Mouse (Mus musculus): ENCODE measurements around the gene Ctnnbip1. TPM values are rescaled to one million over a fixed set of nuclear protein-coding genes. Genes with fewer than 3 reads are reported as not detected.

The Ctnnbip1 gene
- total and polyA plus RNA-seq, 2 experiments from 2014 or later = 105 to 134 TPM

GRCm38 (mm10) chr4:149568622-149569021, 50.6 kb downstream of the Ctnnbip1 start:
- H3K4me1 ChIP-seq (ENCODE audit: insufficient read depth) = 0 out of 2 replicates have a peak, but pooled peaks cover 6% of the 10 kb centered on the region
- ATAC-seq = no peak
- 58% methylated on average over 6 of the region's 6 CpGs for WGBS

GRCm38 (mm10) chr4:149569781-149570497, 51.9 kb downstream of the Ctnnbip1 start:
- TF ChIP-seq CTCF (IDR thresholded peaks at IDR 0.05; ENCODE audit: low read depth) = no peak
- H3K27me3 ChIP-seq (ENCODE audit: insufficient read depth, low read length) = no peaks in the 10 kb centered on the region

More at GRCm38 (mm10) chr4:149568622-149569021, 50.6 kb downstream of the Ctnnbip1 start:
- Histone ChIP-seq H3K36me3 (ENCODE audit: insufficient read depth) (peaks cover 6% of the 10 kb centered on the region; the same call in 1 of the 2 replicates), H3K27me3 (ENCODE audit: insufficient read depth, low read length) (no peaks in the 10 kb centered on the region), H3K9ac (no peak overlapping the region), H3K4me3 (ENCODE audit: low read depth, low read length) (no peak overlapping the region), H3K27ac (ENCODE audit: low read depth, low read length) (no peak overlapping the region), H3K4me2 (ENCODE audit: low read depth) (no peak overlapping the region), H3K9me3 (ENCODE audit: low read length) (no peaks in the 10 kb centered on the region)
- DNase-seq = no peak
- TF ChIP-seq CTCF (IDR thresholded peaks at IDR 0.05; ENCODE audit: low read depth) = no peak

DNA sequence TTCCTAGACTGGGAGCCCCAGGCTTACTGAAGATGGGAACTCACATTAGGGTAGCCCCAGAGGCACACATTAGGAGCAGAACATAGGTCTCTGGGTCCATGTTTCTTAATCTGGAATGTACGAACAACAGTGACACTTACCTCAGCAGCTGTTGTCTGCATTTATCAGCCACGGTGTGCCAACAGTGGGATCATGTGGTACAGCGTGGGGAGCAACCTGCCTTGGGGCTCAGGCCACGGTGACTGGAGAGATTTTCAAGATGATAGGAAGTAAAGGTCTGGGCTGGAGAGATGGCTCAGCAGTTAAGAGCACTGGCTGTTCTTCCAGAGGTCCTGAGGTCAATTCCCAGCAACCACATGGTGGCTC, 52.4 kb downstream of the Ctnnbip1 start:
- Histone ChIP-seq H3K27ac (ENCODE audit: low read depth, low read length) (no peak overlapping the region), H3K9me3 (ENCODE audit: low read length) (no peaks in the 10 kb centered on the region), H3K36me3 (ENCODE audit: insufficient read depth) (peaks cover 6% of the 10 kb centered on the region; the same call in 1 of the 2 replicates), H3K9ac (no peak overlapping the region), H3K27me3 (ENCODE audit: insufficient read depth, low read length) (no peaks in the 10 kb centered on the region), H3K4me3 (ENCODE audit: low read depth, low read length) (no peak overlapping the region), H3K4me1 (ENCODE audit: insufficient read depth) (no peaks in the 10 kb centered on the region), H3K4me2 (ENCODE audit: low read depth) (no peak overlapping the region)
- no peak for TF ChIP-seq CTCF (IDR thresholded peaks at IDR 0.05; ENCODE audit: low read depth)
- ATAC-seq (no peak), DNase-seq (no peak)
- 93% methylated on average over 4 of the region's 4 CpGs for WGBS

More at GRCm38 (mm10) chr4:149569781-149570497, 51.9 kb downstream of the Ctnnbip1 start:
- H3K36me3 ChIP-seq (ENCODE audit: insufficient read depth) = peaks cover 6% of the 10 kb centered on the region; the same call in 1 of the 2 replicates
- no peak overlapping the region for H3K27ac ChIP-seq (ENCODE audit: low read depth, low read length)
- 86% methylated on average over 6 of the region's 6 CpGs for WGBS
- H3K4me2 ChIP-seq (ENCODE audit: low read depth) = no peak overlapping the region
- DNase-seq = no peak
- no peak for ATAC-seq
- no peak overlapping the region for H3K9ac ChIP-seq
- H3K9me3 ChIP-seq (ENCODE audit: low read length) = no peaks in the 10 kb centered on the region
- no peak overlapping the region for H3K4me3 ChIP-seq (ENCODE audit: low read depth, low read length)
- no peaks in the 10 kb centered on the region for H3K4me1 ChIP-seq (ENCODE audit: insufficient read depth)

DNA sequence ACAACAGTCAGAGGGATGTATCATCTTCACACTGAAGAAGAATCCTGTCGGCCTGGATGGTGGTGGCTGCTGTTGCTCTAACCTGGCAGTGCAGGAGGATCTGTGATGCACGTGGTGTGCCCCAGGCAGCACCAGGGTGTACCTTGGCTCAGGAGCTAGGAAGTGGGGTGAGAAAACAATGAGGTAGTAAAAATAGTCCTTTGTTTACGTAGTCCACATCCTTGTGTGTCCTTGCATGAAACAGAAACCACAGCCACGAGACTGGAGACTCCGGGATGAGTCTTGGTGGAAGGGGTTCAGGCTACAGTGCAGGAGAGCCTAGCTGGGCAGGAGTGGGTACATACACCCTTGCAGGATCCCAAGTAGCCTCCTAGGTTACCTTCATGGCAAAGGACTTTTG, 53.2 kb downstream of the Ctnnbip1 start:
- no peaks in the 10 kb centered on the region for H3K9me3 ChIP-seq (ENCODE audit: low read length)
- H3K9ac ChIP-seq = no peak overlapping the region
- H3K36me3 ChIP-seq (ENCODE audit: insufficient read depth) = no peaks in the 10 kb centered on the region
- H3K27ac ChIP-seq (ENCODE audit: low read depth, low read length) = no peak overlapping the region
- TF ChIP-seq CTCF (IDR thresholded peaks at IDR 0.05; ENCODE audit: low read depth) = no peak
- no peaks in the 10 kb centered on the region for H3K4me1 ChIP-seq (ENCODE audit: insufficient read depth)
- no peak overlapping the region for H3K4me2 ChIP-seq (ENCODE audit: low read depth)
- H3K27me3 ChIP-seq (ENCODE audit: insufficient read depth, low read length) = no peaks in the 10 kb centered on the region
- 80% methylated on average over 5 of the region's 5 CpGs for WGBS
- no peak; the same call in 1 of the 2 replicates for ATAC-seq
- no peak overlapping the region for H3K4me3 ChIP-seq (ENCODE audit: low read depth, low read length)
- DNase-seq = no peak

DNA sequence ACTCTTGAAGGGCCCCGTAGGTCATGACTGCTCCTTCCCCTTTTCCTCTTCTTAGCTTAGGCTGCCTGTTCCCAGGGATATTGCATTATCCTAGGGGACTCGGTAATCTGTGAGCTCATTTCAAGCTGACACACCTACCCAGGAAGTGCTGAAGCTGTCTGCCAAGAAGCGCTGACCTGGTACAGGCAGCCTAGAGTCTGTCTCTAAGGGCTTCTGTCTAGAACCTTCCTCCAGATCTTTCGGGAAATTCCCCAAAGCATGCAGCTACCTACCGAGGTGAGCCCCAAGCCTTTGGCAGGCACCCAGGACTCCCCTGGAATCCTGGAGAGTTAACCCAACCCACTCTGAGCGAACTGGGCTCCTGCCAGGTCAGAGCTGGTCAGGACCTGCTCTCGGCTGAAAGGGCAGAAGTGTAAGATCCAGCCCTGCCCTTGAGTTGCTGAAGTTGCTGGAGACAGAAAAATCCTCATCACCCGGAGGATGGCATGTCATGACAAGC, 53.7 kb downstream of the Ctnnbip1 start:
- Histone ChIP-seq H3K36me3 (ENCODE audit: insufficient read depth) (no peaks in the 10 kb centered on the region), H3K4me1 (ENCODE audit: insufficient read depth) (no peaks in the 10 kb centered on the region), H3K27ac (ENCODE audit: low read depth, low read length) (no peak overlapping the region), H3K9ac (no peak overlapping the region), H3K4me3 (ENCODE audit: low read depth, low read length) (no peak overlapping the region), H3K9me3 (ENCODE audit: low read length) (no peaks in the 10 kb centered on the region), H3K27me3 (ENCODE audit: insufficient read depth, low read length) (no peaks in the 10 kb centered on the region), H3K4me2 (ENCODE audit: low read depth) (no peak overlapping the region)
- ATAC-seq = no peak
- no peak for DNase-seq
- no peak for TF ChIP-seq CTCF (IDR thresholded peaks at IDR 0.05; ENCODE audit: low read depth)
- 47% methylated on average over 8 of the region's 8 CpGs for WGBS

- DNase-seq (no peak), ATAC-seq (no peak)
- no peaks in the 10 kb centered on the region for H3K9me3 ChIP-seq (ENCODE audit: low read length)
- H3K4me3 ChIP-seq (ENCODE audit: low read depth, low read length) = no peak overlapping the region
- H3K27me3 ChIP-seq (ENCODE audit: insufficient read depth, low read length) = no peaks in the 10 kb centered on the region
- TF ChIP-seq CTCF (IDR thresholded peaks at IDR 0.05; ENCODE audit: low read depth) = no peak
- no peak overlapping the region for H3K4me2 ChIP-seq (ENCODE audit: low read depth)
- no peak overlapping the region for H3K27ac ChIP-seq (ENCODE audit: low read depth, low read length)
- no peaks in the 10 kb centered on the region for H3K4me1 ChIP-seq (ENCODE audit: insufficient read depth)
- H3K9ac ChIP-seq = no peak overlapping the region
- WGBS = 25% methylated on average over 6 of the region's 9 CpGs
- H3K36me3 ChIP-seq (ENCODE audit: insufficient read depth) = no peaks in the 10 kb centered on the region
Measured at GRCm38 (mm10) chr4:149572446-149572845, 54.4 kb downstream of the Ctnnbip1 start.

- WGBS = 52% methylated on average over 8 of the region's 8 CpGs
- no peak for TF ChIP-seq CTCF (IDR thresholded peaks at IDR 0.05; ENCODE audit: low read depth)
- Histone ChIP-seq H3K27ac (ENCODE audit: low read depth, low read length) (no peak overlapping the region), H3K27me3 (ENCODE audit: insufficient read depth, low read length) (no peaks in the 10 kb centered on the region), H3K9me3 (ENCODE audit: low read length) (no peaks in the 10 kb centered on the region), H3K4me1 (ENCODE audit: insufficient read depth) (no peaks in the 10 kb centered on the region), H3K9ac (no peak overlapping the region), H3K4me2 (ENCODE audit: low read depth) (no peak overlapping the region), H3K4me3 (ENCODE audit: low read depth, low read length) (no peak overlapping the region), H3K36me3 (ENCODE audit: insufficient read depth) (no peaks in the 10 kb centered on the region)
- DNase-seq = no peak
- no peak for ATAC-seq
Measured at GRCm38 (mm10) chr4:149572851-149573250, 54.8 kb downstream of the Ctnnbip1 start.
